Mouse (Mus musculus): ENCODE measurements around the gene Spocd1. TPM values are rescaled to one million over a fixed set of nuclear protein-coding genes. Genes with fewer than 3 reads are reported as not detected.

The Spocd1 gene
- polyA plus RNA-seq, 1 experiment from 2014 or later: not detected

DNA sequence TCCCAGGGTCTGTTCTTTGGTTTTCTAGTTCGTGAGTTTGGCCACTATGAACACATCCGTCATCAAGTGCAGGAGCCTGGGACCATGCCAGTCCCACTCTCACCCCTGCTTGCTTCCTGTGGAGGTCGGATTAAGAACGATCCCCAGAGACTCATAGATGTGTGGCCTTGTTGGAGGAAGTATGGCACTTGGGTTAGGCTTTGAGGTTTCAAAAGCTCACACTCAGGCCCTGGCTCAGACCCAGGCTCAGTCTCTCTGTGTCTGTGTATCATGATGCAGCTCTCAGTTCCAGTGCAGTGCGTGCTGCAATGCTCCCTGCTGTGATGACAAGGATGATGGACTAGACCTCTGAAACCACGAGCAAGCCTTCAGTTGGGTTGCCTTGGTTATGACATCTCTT lies 4.4 kb upstream of the Spocd1 start:
- 77% methylated on average over 6 of the region's 6 CpGs for WGBS
- no peaks in the 10 kb centered on the region for H3K4me1 ChIP-seq (ENCODE audit: control insufficient read depth, insufficient read depth, low read length)
- H3K4me3 ChIP-seq (ENCODE audit: low read depth, low read length): no peak overlapping the region
- H3K9me3 ChIP-seq (ENCODE audit: control insufficient read depth, low read length): no peaks in the 10 kb centered on the region
- H3K36me3 ChIP-seq (ENCODE audit: control insufficient read depth, insufficient read depth, low read length): no peaks in the 10 kb centered on the region
- no peak overlapping the region for H3K27ac ChIP-seq (ENCODE audit: low read depth, low read length)
- no peak for DNase-seq (ENCODE audit: low spot score)
- ATAC-seq (ENCODE audit: insufficient read depth, low FRiP score, low TSS enrichment): no peak
- no peaks in the 10 kb centered on the region for H3K27me3 ChIP-seq (ENCODE audit: control insufficient read depth, insufficient read depth, low read length)
- no peak overlapping the region for H3K4me2 ChIP-seq (ENCODE audit: low read depth)
- H3K9ac ChIP-seq (ENCODE audit: low read length): no peak overlapping the region

DNA sequence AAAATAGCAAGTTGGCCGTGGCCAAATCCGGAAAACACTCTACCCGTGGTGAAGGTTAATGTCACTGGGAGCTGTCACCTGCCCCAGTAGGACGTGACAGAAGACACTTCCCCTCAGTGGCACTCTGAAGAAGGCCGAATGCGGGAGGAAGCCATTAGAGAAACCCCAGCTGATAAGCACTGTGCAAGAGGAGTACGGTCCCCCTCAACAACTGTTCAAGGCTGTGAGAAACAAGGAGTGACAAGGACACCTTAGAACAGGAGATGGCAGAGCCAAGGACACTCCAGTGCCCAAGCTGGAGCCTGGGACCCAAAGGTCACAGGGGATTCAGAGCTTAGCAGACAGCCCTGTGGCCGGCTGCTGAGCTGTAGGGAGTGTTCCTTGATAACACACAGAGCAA lies 2.5 kb upstream of the Spocd1 start:
- no peaks in the 10 kb centered on the region for H3K4me1 ChIP-seq (ENCODE audit: control insufficient read depth, insufficient read depth, low read length)
- H3K9ac ChIP-seq (ENCODE audit: low read length): no peak overlapping the region
- WGBS: 40% methylated on average over 8 of the region's 8 CpGs
- no peak overlapping the region for H3K27ac ChIP-seq (ENCODE audit: low read depth, low read length)
- ATAC-seq (ENCODE audit: insufficient read depth, low FRiP score, low TSS enrichment) (no peak), DNase-seq (ENCODE audit: low spot score) (no peak)
- no peak overlapping the region for H3K4me2 ChIP-seq (ENCODE audit: low read depth)
- no peaks in the 10 kb centered on the region for H3K36me3 ChIP-seq (ENCODE audit: control insufficient read depth, insufficient read depth, low read length)
- no peaks in the 10 kb centered on the region for H3K27me3 ChIP-seq (ENCODE audit: control insufficient read depth, insufficient read depth, low read length)
- H3K4me3 ChIP-seq (ENCODE audit: low read depth, low read length): no peak overlapping the region
- no peaks in the 10 kb centered on the region for H3K9me3 ChIP-seq (ENCODE audit: control insufficient read depth, low read length)

DNA sequence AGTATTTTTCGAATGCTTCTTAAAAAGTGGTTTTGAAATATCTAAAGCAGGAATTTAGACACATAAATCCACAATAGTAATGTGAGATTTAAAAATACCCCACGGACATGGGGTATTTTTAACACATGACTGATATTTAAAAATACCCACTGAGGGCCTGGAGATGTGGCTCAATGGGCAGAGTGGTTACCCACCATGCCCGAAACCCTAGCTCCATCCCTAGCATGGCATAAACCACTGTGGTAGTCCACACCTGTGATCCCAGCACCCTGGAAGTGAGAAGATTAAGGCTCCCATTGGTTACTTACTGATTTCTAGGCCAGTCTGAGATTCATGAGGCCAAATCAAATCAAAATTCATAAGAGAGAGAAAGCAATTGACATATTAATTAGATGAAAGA lies 2.0 kb upstream of the Spocd1 start:
- Histone ChIP-seq H3K9me3 (ENCODE audit: control insufficient read depth, low read length) (no peaks in the 10 kb centered on the region), H3K4me1 (ENCODE audit: control insufficient read depth, insufficient read depth, low read length) (no peaks in the 10 kb centered on the region), H3K4me2 (ENCODE audit: low read depth) (no peak overlapping the region), H3K27me3 (ENCODE audit: control insufficient read depth, insufficient read depth, low read length) (no peaks in the 10 kb centered on the region), H3K4me3 (ENCODE audit: low read depth, low read length) (no peak overlapping the region), H3K9ac (ENCODE audit: low read length) (no peak overlapping the region), H3K36me3 (ENCODE audit: control insufficient read depth, insufficient read depth, low read length) (no peaks in the 10 kb centered on the region), H3K27ac (ENCODE audit: low read depth, low read length) (no peak overlapping the region)
- WGBS: 81% methylated on average over 3 of the region's 3 CpGs
- DNase-seq (ENCODE audit: low spot score) (no peak), ATAC-seq (ENCODE audit: insufficient read depth, low FRiP score, low TSS enrichment) (no peak)

DNA sequence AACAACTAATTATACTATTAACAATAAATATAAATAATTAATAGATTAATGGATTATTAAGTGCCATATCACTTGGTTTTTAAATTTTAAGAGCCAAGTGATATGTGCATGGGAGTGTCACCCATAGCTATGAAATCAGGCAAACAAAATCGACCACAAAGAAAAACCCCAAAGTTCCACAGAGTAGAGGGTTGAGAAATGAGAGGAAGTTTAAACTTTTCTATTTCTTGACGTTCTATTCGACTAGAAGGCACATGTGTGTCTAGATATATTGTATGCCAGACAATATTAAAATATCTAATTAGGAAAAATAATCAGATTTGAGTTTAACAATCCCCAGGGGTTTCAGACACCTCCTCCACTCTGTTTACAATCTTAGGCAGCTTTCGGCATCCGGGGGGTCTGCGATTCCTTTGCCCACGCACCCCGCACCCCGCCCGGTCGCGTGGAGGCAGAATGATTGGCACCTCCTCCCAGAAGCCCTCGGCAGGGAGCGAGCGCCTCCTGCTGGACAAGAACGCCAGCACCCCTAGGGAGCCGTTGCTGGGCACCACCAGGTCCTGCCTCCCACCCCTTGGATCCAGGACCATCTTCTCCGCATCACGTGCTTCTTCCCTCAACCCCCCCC lies 811 bp upstream of the Spocd1 start:
- Histone ChIP-seq H3K4me2 (ENCODE audit: low read depth) (peak overlapping the region; percentile 24), H3K36me3 (ENCODE audit: control insufficient read depth, insufficient read depth, low read length) (no peaks in the 10 kb centered on the region), H3K9me3 (ENCODE audit: control insufficient read depth, low read length) (no peaks in the 10 kb centered on the region), H3K27me3 (ENCODE audit: control insufficient read depth, insufficient read depth, low read length) (no peaks in the 10 kb centered on the region), H3K9ac (ENCODE audit: low read length) (no peak overlapping the region), H3K27ac (ENCODE audit: low read depth, low read length) (no peak overlapping the region), H3K4me1 (ENCODE audit: control insufficient read depth, insufficient read depth, low read length) (no peaks in the 10 kb centered on the region), H3K4me3 (ENCODE audit: low read depth, low read length) (no peak overlapping the region)
- WGBS: 7% methylated on average over 19 of the region's 19 CpGs
- DNase-seq (ENCODE audit: low spot score) (peak; percentile 83), ATAC-seq (ENCODE audit: insufficient read depth, low FRiP score, low TSS enrichment) (no peak)

DNA sequence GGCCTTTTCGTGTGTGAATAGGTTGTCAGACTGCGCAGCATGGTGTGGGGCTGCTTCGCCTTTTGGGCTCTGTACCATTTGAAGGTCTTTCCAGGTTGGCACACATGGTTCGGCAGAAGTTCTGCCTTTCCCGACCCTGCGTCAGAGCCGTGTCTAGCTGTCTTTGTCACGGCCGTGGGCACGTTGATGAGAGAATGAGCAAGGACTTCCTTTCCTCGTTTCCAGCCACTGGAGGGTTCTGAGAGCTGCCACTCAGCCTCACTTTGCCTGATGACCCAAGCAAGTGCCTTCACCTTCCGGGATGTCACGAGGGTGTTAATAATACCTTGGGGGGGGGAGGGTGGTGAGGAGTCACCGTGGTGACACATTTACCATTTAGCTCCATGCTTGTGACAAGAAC lies 4.6 kb downstream of the Spocd1 start:
- no peak overlapping the region for H3K4me3 ChIP-seq (ENCODE audit: low read depth, low read length)
- WGBS: 79% methylated on average over 14 of the region's 14 CpGs
- DNase-seq (ENCODE audit: low spot score): no peak

DNA sequence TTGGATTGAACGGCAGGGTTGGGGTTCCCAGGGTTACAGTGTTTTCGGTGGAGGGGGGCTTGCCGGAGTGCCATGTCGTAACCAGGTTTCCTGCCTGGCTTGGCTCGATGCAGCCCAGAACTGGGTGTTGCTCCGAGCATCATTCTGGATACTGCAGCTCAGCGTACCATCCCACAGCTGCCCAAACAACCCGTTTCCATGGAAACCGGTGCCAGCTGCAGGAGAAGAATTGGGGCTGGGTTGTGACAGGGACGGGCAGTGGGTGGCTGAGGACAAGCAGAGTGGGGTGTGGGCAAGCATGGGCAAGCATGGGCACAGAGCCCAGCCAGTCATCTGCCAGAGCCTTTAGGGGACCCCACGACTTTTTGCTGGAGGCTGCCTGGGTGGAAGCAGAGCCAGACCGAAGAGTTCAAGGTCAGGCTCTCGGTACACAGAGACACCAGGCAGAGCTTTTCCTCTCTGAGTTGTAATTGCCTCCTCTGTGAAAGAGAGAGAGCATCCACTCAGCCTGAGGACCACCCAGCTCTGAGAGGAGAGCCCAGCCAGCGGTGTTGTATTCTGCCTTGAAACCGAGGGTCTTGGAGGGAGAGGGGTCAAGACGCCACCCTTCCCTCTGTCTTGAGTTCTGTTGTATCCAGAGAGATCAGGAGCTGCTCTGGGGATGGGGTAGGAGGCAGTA lies 5.3 kb downstream of the Spocd1 start:
- DNase-seq (ENCODE audit: low spot score) (no peak), ATAC-seq (ENCODE audit: insufficient read depth, low FRiP score, low TSS enrichment) (no peak)
- Histone ChIP-seq H3K9ac (ENCODE audit: low read length) (no peak overlapping the region), H3K36me3 (ENCODE audit: control insufficient read depth, insufficient read depth, low read length) (no peaks in the 10 kb centered on the region), H3K27me3 (ENCODE audit: control insufficient read depth, insufficient read depth, low read length) (no peaks in the 10 kb centered on the region), H3K4me2 (ENCODE audit: low read depth) (no peak overlapping the region), H3K4me3 (ENCODE audit: low read depth, low read length) (no peak overlapping the region), H3K27ac (ENCODE audit: low read depth, low read length) (no peak overlapping the region), H3K4me1 (ENCODE audit: control insufficient read depth, insufficient read depth, low read length) (no peaks in the 10 kb centered on the region), H3K9me3 (ENCODE audit: control insufficient read depth, low read length) (no peaks in the 10 kb centered on the region)
- WGBS: 74% methylated on average over 16 of the region's 16 CpGs

More for the DNA sequence above, 4.6 kb downstream of the Spocd1 start:
- Histone ChIP-seq H3K9me3 (ENCODE audit: control insufficient read depth, low read length) (no peaks in the 10 kb centered on the region), H3K4me2 (ENCODE audit: low read depth) (no peak overlapping the region), H3K27me3 (ENCODE audit: control insufficient read depth, insufficient read depth, low read length) (no peaks in the 10 kb centered on the region), H3K9ac (ENCODE audit: low read length) (no peak overlapping the region), H3K27ac (ENCODE audit: low read depth, low read length) (no peak overlapping the region), H3K36me3 (ENCODE audit: control insufficient read depth, insufficient read depth, low read length) (no peaks in the 10 kb centered on the region), H3K4me1 (ENCODE audit: control insufficient read depth, insufficient read depth, low read length) (no peaks in the 10 kb centered on the region)
- no peak for ATAC-seq (ENCODE audit: insufficient read depth, low FRiP score, low TSS enrichment)

DNA sequence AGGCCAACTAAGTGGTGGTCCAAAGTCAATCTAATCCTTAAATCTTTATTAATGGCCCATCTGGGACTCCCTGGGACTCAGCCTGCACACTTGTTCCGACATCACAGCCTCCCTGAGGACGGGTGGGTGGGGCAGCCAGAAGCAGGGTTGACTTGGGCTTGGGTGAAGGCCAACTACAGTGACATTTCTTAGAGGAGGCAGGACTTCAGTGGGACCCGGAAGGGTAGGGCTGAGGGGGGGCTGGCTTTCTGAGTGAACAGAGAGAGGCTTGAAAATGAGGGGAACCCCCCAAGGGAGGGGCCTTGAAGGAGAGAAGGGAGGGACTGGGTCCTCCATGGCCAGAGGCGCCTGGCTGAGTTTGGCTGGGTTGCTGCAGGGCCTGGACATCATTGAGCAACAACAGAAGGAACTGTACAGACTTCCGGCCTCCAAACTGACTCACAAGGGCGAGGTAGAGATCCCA lies 22.3 kb downstream of the Spocd1 start:
- Histone ChIP-seq H3K4me1 (ENCODE audit: control insufficient read depth, insufficient read depth, low read length) (no peaks in the 10 kb centered on the region; the same call in 1 of the 2 replicates), H3K9me3 (ENCODE audit: control insufficient read depth, low read length) (no peaks in the 10 kb centered on the region), H3K4me3 (ENCODE audit: low read depth, low read length) (no peak overlapping the region), H3K36me3 (ENCODE audit: control insufficient read depth, insufficient read depth, low read length) (no peaks in the 10 kb centered on the region), H3K4me2 (ENCODE audit: low read depth) (no peak overlapping the region), H3K27ac (ENCODE audit: low read depth, low read length) (no peak overlapping the region), H3K27me3 (ENCODE audit: control insufficient read depth, insufficient read depth, low read length) (no peaks in the 10 kb centered on the region), H3K9ac (ENCODE audit: low read length) (no peak overlapping the region)
- WGBS: 79% methylated on average over 6 of the region's 6 CpGs
- DNase-seq (ENCODE audit: low spot score) (no peak), ATAC-seq (ENCODE audit: insufficient read depth, low FRiP score, low TSS enrichment) (no peak)

DNA sequence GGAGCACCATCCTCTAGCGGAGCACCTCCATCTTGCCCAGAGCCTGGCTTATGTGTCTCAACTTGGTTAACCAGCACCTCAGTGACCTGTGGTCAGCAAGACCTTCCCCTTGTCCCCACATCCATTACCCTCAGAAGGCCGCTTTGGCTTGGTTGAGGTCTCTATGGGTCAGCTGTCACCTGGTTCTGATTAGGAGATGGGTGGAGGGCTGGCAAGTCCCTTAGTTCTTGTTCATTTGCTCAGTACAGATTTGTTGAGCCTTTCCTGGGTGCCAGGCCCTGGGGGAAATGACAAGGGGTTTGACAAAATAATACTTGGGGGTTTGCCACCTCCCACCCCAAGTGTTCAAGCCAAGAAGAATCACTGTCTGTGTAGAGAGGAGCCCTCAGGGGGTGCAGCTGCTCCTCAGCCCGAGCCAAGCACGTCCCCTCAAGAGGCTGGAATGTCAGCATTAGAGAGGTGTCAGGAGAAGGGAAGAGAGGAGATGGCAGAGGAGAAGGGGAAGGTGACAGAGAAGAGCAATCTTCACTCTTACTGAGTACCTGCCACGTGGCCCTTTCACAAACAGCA lies 23.3 kb downstream of the Spocd1 start:
- Histone ChIP-seq H3K9me3 (ENCODE audit: control insufficient read depth, low read length) (no peaks in the 10 kb centered on the region), H3K27me3 (ENCODE audit: control insufficient read depth, insufficient read depth, low read length) (no peaks in the 10 kb centered on the region), H3K9ac (ENCODE audit: low read length) (no peak overlapping the region), H3K27ac (ENCODE audit: low read depth, low read length) (no peak overlapping the region), H3K4me3 (ENCODE audit: low read depth, low read length) (no peak overlapping the region), H3K4me2 (ENCODE audit: low read depth) (no peak overlapping the region), H3K4me1 (ENCODE audit: control insufficient read depth, insufficient read depth, low read length) (no peaks in the 10 kb centered on the region; the same call in 1 of the 2 replicates), H3K36me3 (ENCODE audit: control insufficient read depth, insufficient read depth, low read length) (no peaks in the 10 kb centered on the region)
- WGBS: 55% methylated on average over 5 of the region's 5 CpGs
- ATAC-seq (ENCODE audit: insufficient read depth, low FRiP score, low TSS enrichment) (no peak), DNase-seq (ENCODE audit: low spot score) (no peak)

DNA sequence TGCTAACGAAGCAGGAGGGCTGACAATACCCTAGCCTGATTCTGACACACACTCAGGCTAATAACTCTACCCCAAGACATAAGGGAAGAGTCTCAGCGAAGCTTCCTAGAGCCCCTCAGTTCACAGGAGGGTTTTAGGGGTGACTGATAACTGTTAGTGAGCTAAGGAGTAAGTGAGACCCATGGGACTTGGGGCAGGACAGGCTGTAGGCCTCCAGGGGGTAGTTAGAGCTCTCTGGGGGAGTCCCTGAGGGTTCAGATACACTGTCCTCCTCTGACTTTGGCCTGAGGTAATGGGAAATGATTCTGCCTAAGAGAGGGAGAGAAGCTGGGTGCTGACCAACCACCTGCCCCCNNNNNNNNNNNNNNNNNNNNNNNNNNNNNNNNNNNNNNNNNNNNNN lies 25.5 kb downstream of the Spocd1 start:
- no peak for DNase-seq (ENCODE audit: low spot score)
- H3K4me2 ChIP-seq (ENCODE audit: low read depth): no peak overlapping the region
- no peaks in the 10 kb centered on the region for H3K9me3 ChIP-seq (ENCODE audit: control insufficient read depth, low read length)
- H3K4me1 ChIP-seq (ENCODE audit: control insufficient read depth, insufficient read depth, low read length): no peaks in the 10 kb centered on the region; the same call in 1 of the 2 replicates
- H3K27ac ChIP-seq (ENCODE audit: low read depth, low read length): no peak overlapping the region
- no peak overlapping the region for H3K9ac ChIP-seq (ENCODE audit: low read length)
- WGBS: 57% methylated on average over 2 of the region's 2 CpGs
- H3K4me3 ChIP-seq (ENCODE audit: low read depth, low read length): no peak overlapping the region
- no peaks in the 10 kb centered on the region for H3K36me3 ChIP-seq (ENCODE audit: control insufficient read depth, insufficient read depth, low read length)
- ATAC-seq (ENCODE audit: insufficient read depth, low FRiP score, low TSS enrichment): no peak
- H3K27me3 ChIP-seq (ENCODE audit: control insufficient read depth, insufficient read depth, low read length): no peaks in the 10 kb centered on the region
